Mouse (Mus musculus) thymus, adult 2 months (tissue): ENCODE results near the gene Ankrd12.

ENCODE experiments used
- CTCF ChIP-seq: fragments of 200-500 bp; IDR thresholded peaks from 2 replicates; pipeline ENCODE4 v1.5.1; 2012; ENCODE audit warnings: mild to moderate bottlenecking, control low read depth, low read length, moderate library complexity, borderline replicate concordance; ENCODE audit not compliant: control insufficient read depth, poor library complexity, insufficient read depth; ENCODE audit errors: extremely low read depth
- POLR2A ChIP-seq: fragments of 200-500 bp; IDR thresholded peaks from 2 replicates; pipeline ENCODE4 v1.6.1; 2012; ENCODE audit warnings: mild to moderate bottlenecking, low read length, control low read depth, moderate library complexity; ENCODE audit not compliant: control insufficient read depth, poor library complexity, insufficient read depth; ENCODE audit errors: extremely low read depth

DNA sequence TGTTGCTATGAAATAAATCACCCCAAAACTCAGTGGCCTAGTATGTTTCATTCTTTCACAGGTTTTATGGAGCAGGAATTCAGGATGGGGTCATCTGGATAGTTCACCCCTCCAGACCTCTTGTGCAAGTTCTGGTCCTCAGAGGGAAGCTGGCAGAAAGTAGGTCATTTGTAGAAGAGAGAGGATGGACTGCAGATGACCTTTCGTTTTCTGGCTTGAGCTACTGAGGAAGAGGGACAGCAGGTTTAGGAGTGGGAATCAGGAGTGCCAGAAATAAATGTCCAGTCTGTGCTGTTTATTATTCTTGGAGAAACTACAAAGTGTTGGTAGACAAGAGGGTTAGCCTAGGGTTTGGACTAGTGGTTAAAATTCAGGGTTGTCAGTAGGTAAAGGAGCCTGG is 118.5 kb downstream of the Ankrd12 start:
- TF ChIP-seq POLR2A, result no peak
- no peak for TF ChIP-seq CTCF
